Comparison of ENCODE assay signal across 17 mouse cellular contexts in genomic region chr16:18413032-18413816, GRCm38 (mm10). TPM values are rescaled to one million over a fixed set of nuclear protein-coding genes. Genes with fewer than 3 reads are reported as not detected.
DNase-seq lines count a peak whose midpoint lies in the region; ATAC-seq and TF ChIP-seq lines count a peak whose summit lies in the region.
"Had no signal": no experiment of that assay in that cellular context is flagged by ENCODE, and none has a peak within 500 bp of the region (broad histone marks: within the 10 kb centered on the region; RNA-seq: fewer than 3 reads in every experiment).

No protein-coding gene starts in this region.

- no peaks in the 10 kb centered on the region for H3K27me3 ChIP-seq in heart, embryonic 12.5 days (replicated peaks)
- no peaks in the 10 kb centered on the region for H3K27me3 ChIP-seq in lung, postnatal 0 days (replicated peaks; ENCODE audit: insufficient read depth, low read length)
- H3K27me3 ChIP-seq: heart, embryonic 13.5 days; hindbrain, embryonic 13.5 days; kidney, embryonic 15.5 days; lung, embryonic 15.5 days had no signal

- no peaks in the 10 kb centered on the region for H3K9me3 ChIP-seq in heart, embryonic 12.5 days (replicated peaks)
- no peaks in the 10 kb centered on the region for H3K9me3 ChIP-seq in lung, postnatal 0 days (ENCODE audit: low read length)
- H3K9me3 ChIP-seq: heart, embryonic 13.5 days; hindbrain, embryonic 13.5 days; kidney, embryonic 15.5 days; lung, embryonic 15.5 days had no signal

- H3K36me3 ChIP-seq in heart, embryonic 12.5 days: peaks cover 70% of the 10 kb centered on the region
- H3K36me3 ChIP-seq in lung, postnatal 0 days (ENCODE audit: insufficient read depth, low read length): 0 out of 2 replicates have a peak, but pooled peaks cover 3% of the 10 kb centered on the region

- H3K4me2 ChIP-seq in heart, embryonic 12.5 days: no peak overlapping the region
- H3K4me2 ChIP-seq in lung, postnatal 0 days (replicated peaks; ENCODE audit: low read depth, low read length): no peak overlapping the region
- H3K4me2 ChIP-seq: heart, embryonic 13.5 days; hindbrain, embryonic 13.5 days; kidney, embryonic 15.5 days; lung, embryonic 15.5 days had no signal

- peak; percentile 94 for DNase-seq in heart, adult 11 months
- DNase-seq in lung, postnatal 36 days: peak; percentile 65
- no peak for DNase-seq in lung, postnatal 0 days (ENCODE audit: low spot score)
- DNase-seq in monocyte, adult 2 months (ENCODE audit: low read depth in 1 of 2, low spot score in 2 of 2): peak; percentile 21 to 40
- DNase-seq in right cerebral cortex, postnatal 14 days: no peak
- DNase-seq in heart, postnatal 4 days: no peak
- DNase-seq: cerebellum, adult 11 months; embryo, embryonic 11 days; spleen, adult 18-20 months; thymus, adult 2 months had no signal

- no peak overlapping the region for H3K4me3 ChIP-seq in heart, embryonic 12.5 days
- no peak overlapping the region for H3K4me3 ChIP-seq in lung, postnatal 0 days (ENCODE audit: low read depth, low read length)
- H3K4me3 ChIP-seq in brown adipose tissue, adult 24 weeks (ENCODE audit: insufficient read depth, low read depth, low read length): no peak overlapping the region
- H3K4me3 ChIP-seq: erythroblast, embryonic 14.5 days; heart, embryonic 13.5 days; hindbrain, embryonic 13.5 days; kidney, embryonic 15.5 days; lung, embryonic 15.5 days had no signal

- no peak overlapping the region for H3K9ac ChIP-seq in heart, embryonic 12.5 days
- H3K9ac ChIP-seq in lung, postnatal 0 days (replicated peaks; ENCODE audit: low read depth): no peak overlapping the region
- H3K9ac ChIP-seq: heart, embryonic 13.5 days; hindbrain, embryonic 13.5 days; kidney, embryonic 15.5 days; lung, embryonic 15.5 days had no signal

- whole genome bisulfite sequencing in heart, embryonic 12.5 days: 82% methylated on average over 7 of the region's 7 CpGs
- 82% methylated on average over 7 of the region's 7 CpGs for WGBS in lung, postnatal 0 days

- no peak for TF ChIP-seq EP300 in lung, postnatal 0 days (IDR thresholded peaks at IDR 0.05)

- peaks cover 21% of the 10 kb centered on the region for H3K4me1 ChIP-seq in heart, embryonic 12.5 days (replicated peaks)
- H3K4me1 ChIP-seq in lung, postnatal 0 days (ENCODE audit: insufficient read depth, low read depth, low read length): 0 out of 2 replicates have a peak, but pooled peaks cover 3% of the 10 kb centered on the region
- H3K4me1 ChIP-seq in brown adipose tissue, adult 24 weeks (ENCODE audit: control insufficient read depth, insufficient read depth, insufficient read length, low read length): peaks cover 32% of the 10 kb centered on the region

- H3K27ac ChIP-seq in heart, embryonic 12.5 days (ENCODE audit: poor library complexity, severe bottlenecking): no peak overlapping the region
- H3K27ac ChIP-seq in lung, postnatal 0 days (ENCODE audit: low read length): no peak overlapping the region
- peak overlapping the region; percentile 70 for H3K27ac ChIP-seq in brown adipose tissue, adult 24 weeks (replicated peaks; ENCODE audit: low read depth, low read length)
- H3K27ac ChIP-seq: heart, embryonic 13.5 days; hindbrain, embryonic 13.5 days; kidney, embryonic 15.5 days; lung, embryonic 15.5 days had no signal

- no peak for TF ChIP-seq CTCF in lung, postnatal 0 days (IDR thresholded peaks at IDR 0.05)

- ATAC-seq in heart, embryonic 12.5 days (ENCODE audit: insufficient number of reproducible peaks, low FRiP score): no peak
- ATAC-seq in lung, postnatal 0 days: no peak

RNA-seq across cellular contexts. Expression of gene Txnrd2, which starts 13.0 kb away (rescaled TPM):
- polyA plus RNA-seq in heart, embryonic 12.5 days (2016; fragmentation: Nextera tagmentation; extraction: Ambion mirVana): 34.9 and 37.2 TPM in 2 replicates
- polyA plus RNA-seq in lung, postnatal 0 days (2015; fragmentation: Nextera tagmentation; extraction: Ambion mirVana): 20.0 and 20.9 TPM in 2 replicates
- 77.6 and 92.5 TPM in 2 replicates for polyA plus RNA-seq in brown adipose tissue, adult 24 weeks (2012; ENCODE audit: insufficient read depth, insufficient read length, missing spikeins)
- total RNA-seq in heart, postnatal 4 days (2021): 10 to 100 TPM; 26.7 to 29.0 TPM

RNA-seq across cellular contexts. Expression of gene Comt, which starts 13.4 kb away (rescaled TPM):
- polyA plus RNA-seq in heart, embryonic 12.5 days (2016; fragmentation: Nextera tagmentation; extraction: Ambion mirVana): 88.2 and 90.8 TPM in 2 replicates
- 109 and 111 TPM in 2 replicates for polyA plus RNA-seq in lung, postnatal 0 days (2015; fragmentation: Nextera tagmentation; extraction: Ambion mirVana)
- 452 and 497 TPM in 2 replicates for polyA plus RNA-seq in brown adipose tissue, adult 24 weeks (2012; ENCODE audit: insufficient read depth, insufficient read length, missing spikeins)
- total RNA-seq in heart, postnatal 4 days (2021): 100 to 1,000 TPM; 116 to 122 TPM

Comparison
In these comparisons a context has a peak if more than half of its experiments do, and no peak if none do; other contexts are left out.
1. DNase-seq: peak in heart, adult 11 months (single experiment), lung, postnatal 36 days (single experiment) and monocyte, adult 2 months (2 of 2); none in lung, postnatal 0 days (single experiment), right cerebral cortex, postnatal 14 days (single experiment) and heart, postnatal 4 days (single experiment).